Mouse (Mus musculus) intestine, embryonic 14.5 days (tissue): ENCODE data around the gene Col6a5. TPM values are rescaled to one million over a fixed set of nuclear protein-coding genes. Genes with fewer than 3 reads are reported as not detected.
"Not testable (repeated sequence)": the region's sequence is repeated elsewhere in the genome, so short reads cannot be mapped to it uniquely, and the experiment has no call there.

Source experiments
- ATAC-seq: fragments of 200-750 bp; cut with Nextera tagmentation; replicated peaks from 2 replicates; pipeline ENCODE4 v1.8.0; 2017; ENCODE audit warnings: low read depth, moderate number of reproducible peaks, moderate TSS enrichment, moderate library complexity; ENCODE audit not compliant: low FRiP score, low TSS enrichment
- DNase-seq: peaks from one replicate; pipeline ENCODE4 v3.0.0-alpha.2; 2018; ENCODE audit warnings: low spot score
- H3K27ac ChIP-seq: fragments of 300-500 bp; sonication (generic); 2 replicates; pipeline ENCODE4 v1.5.1; 2014; ENCODE audit warnings: low read depth, mild to moderate bottlenecking, control low read depth
- H3K27me3 ChIP-seq: fragments of 300-500 bp; sonication (generic); replicated peaks from 2 replicates; pipeline ENCODE4 v1.6.1; 2014; ENCODE audit warnings: low read length, control low read depth; ENCODE audit not compliant: control insufficient read depth, insufficient read depth
- H3K36me3 ChIP-seq: fragments of 300-500 bp; sonication (generic); 2 replicates; pipeline ENCODE4 v1.6.1; 2014; ENCODE audit warnings: low read length, control low read depth; ENCODE audit not compliant: control insufficient read depth, insufficient read depth
- H3K4me1 ChIP-seq: fragments of 300-500 bp; sonication (generic); replicated peaks from 2 replicates; pipeline ENCODE4 v1.6.1; 2014; ENCODE audit warnings: low read length, control low read depth, mixed read lengths; ENCODE audit not compliant: control insufficient read depth, insufficient read depth
- H3K4me2 ChIP-seq: fragments of 300-500 bp; sonication (generic); 2 replicates; pipeline ENCODE4 v1.6.1; 2014; ENCODE audit warnings: low read length
- H3K4me3 ChIP-seq: fragments of 300-500 bp; sonication (generic); 2 replicates; pipeline ENCODE4 v1.5.1; 2014; ENCODE audit warnings: low read depth, low read length, control low read depth, mixed read lengths
- H3K9ac ChIP-seq: fragments of 300-500 bp; sonication (generic); 2 replicates; pipeline ENCODE4 v1.6.1; 2014; ENCODE audit warnings: mild to moderate bottlenecking, low read length
- H3K9me3 ChIP-seq: fragments of 300-500 bp; sonication (generic); 2 replicates; pipeline ENCODE4 v1.6.1; 2016; ENCODE audit warnings: low read length, control low read depth; ENCODE audit not compliant: control insufficient read depth
- WGBS: fragments of 180-500 bp; shearing (Covaris S2); extraction: QIAGEN DNeasy Blood & Tissue Kit; methylation state at CpG from one replicate; pipeline ENCODE4 v1.1.7; 2014; 5-methylcytosine and 5-hydroxymethylcytosine counted together
- polyA plus RNA-seq: library from polyadenylated mRNA; unstranded; fragments of >200 nt; fragmentation: Nextera tagmentation; extraction: Ambion mirVana; gene quantifications from 2 replicates; pipeline ENCODE4 v1.2.1, GENCODE M21; 2014

Gene Col6a5
- polyA plus RNA-seq, 1 experiment from 2014 or later, result 0.31 TPM

DNA sequence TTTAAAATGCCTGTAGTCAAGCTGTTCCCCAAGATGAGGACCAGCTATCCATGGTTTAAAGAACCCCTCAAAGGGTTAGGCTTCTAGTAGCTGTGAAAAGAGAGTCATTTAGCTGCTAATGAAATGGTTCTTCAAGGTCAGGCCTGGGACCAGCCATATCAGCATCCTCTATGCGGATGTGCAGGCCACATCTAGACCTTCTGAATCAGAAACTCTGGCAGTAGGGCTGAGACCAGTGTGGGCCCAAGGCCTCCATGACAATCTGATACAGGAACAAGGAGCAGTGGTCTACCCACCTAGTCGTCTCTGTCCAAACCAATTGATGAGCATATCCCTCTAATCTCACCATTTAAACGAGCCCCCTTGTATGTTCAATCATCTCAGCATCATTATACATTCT lies 109.4 kb downstream of the Col6a5 start:
- Histone ChIP-seq H3K4me1 (no peaks in the 10 kb centered on the region), H3K4me3 (no peak overlapping the region), H3K4me2 (no peak overlapping the region), H3K9me3 (no peaks in the 10 kb centered on the region), H3K27ac (no peak overlapping the region), H3K36me3 (no peaks in the 10 kb centered on the region), H3K9ac (no peak overlapping the region), H3K27me3 (no peaks in the 10 kb centered on the region)
- ATAC-seq, result no peak
- DNase-seq, result no peak
- WGBS, result 82% methylated on average over 3 of the region's 3 CpGs

DNA sequence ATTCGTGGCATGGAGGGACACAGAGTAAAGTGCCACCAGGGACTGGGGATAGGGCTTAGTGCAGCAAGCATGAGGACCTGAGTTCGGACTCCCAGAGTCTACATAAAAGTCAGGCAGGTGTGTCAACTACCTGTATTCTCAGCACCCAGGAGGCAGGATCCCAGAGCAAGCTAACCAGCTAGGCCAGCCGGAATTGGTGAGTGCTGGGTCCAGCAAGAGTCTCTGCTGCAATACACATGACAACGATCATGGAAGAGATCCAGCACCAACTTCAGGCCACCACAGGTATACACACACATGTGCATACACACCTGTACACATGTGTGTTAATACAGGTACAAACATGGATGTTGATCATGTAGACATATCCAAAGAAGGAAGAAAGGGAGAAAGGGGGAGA lies 112.0 kb downstream of the Col6a5 start:
- Histone ChIP-seq H3K27ac (no peak overlapping the region), H3K27me3 (no peaks in the 10 kb centered on the region), H3K9ac (no peak overlapping the region), H3K4me2 (no peak overlapping the region), H3K4me3 (no peak overlapping the region), H3K36me3 (no peaks in the 10 kb centered on the region), H3K4me1 (no peaks in the 10 kb centered on the region), H3K9me3 (no peaks in the 10 kb centered on the region)
- no peak for DNase-seq
- no peak for ATAC-seq
- WGBS, result 81% methylated on average over 4 of the region's 4 CpGs

DNA sequence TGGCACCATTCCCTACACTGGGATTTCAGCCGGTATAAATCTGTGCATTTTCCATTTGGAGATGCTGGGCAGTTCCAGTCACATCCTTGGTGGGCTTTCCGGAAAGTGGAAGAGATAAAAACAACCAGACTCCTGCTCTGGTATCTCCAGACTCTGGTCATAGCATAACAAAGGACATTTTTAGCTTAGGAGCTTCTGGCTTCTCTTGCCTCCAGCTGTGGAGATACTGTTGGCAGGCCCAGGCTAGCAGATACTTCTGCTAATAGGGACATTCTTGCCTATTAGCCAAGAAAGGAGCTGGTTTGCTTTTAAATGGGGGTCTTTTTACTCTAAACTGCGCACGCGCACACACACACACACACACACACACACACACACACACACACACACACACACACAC lies 113.2 kb downstream of the Col6a5 start:
- Histone ChIP-seq H3K4me1 (no peaks in the 10 kb centered on the region), H3K4me2 (no peak overlapping the region), H3K27ac (no peak overlapping the region), H3K27me3 (no peaks in the 10 kb centered on the region), H3K36me3 (no peaks in the 10 kb centered on the region), H3K9ac (no peak overlapping the region), H3K4me3 (no peak overlapping the region), H3K9me3 (no peaks in the 10 kb centered on the region)
- ATAC-seq, result no peak
- no peak for DNase-seq
- 85% methylated on average over 5 of the region's 5 CpGs for WGBS

DNA sequence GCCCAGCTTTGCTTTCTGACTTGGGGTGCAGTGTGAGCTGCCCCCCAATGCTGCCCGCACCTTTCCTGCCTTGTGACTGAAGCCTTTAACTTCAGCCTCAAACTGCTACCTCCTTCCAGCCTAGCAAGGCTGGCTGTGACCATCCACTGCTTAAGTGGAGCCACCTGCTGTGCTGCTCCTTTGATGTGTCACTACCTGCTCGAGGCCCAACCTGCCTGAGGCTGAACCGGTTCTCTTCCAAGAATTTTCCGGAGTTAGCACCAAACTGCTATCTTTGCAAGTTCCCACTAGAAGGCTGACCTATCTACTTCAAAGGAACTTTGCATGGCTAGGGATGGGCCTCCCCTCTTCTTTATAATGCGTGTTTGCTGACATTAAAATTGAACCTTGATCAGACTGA lies 119.1 kb downstream of the Col6a5 start:
- H3K4me3 ChIP-seq, H3K4me2 ChIP-seq: not testable (repeated sequence)

DNA sequence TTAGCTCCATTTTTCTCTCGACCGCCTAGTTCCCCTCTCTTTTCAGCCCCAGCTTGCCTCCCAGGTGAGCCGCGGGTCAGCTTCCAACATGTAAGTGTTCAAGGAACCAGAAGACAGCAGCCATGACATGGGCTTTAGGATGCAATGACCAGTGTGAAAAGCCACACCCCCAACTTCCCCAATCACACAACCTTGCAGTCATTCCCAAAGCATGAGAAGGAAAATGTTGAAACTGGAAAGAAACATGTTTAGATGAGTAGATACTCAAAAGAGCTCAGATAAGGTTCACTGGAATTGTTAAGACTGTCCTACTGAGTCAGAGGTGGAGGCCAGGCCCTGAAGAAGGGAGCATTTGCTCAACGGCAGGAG lies 121.3 kb downstream of the Col6a5 start:
- H3K4me3 ChIP-seq, result no peak overlapping the region
- no peak overlapping the region for H3K4me2 ChIP-seq
- no peaks in the 10 kb centered on the region for H3K36me3 ChIP-seq
- DNase-seq, result no peak
- H3K4me1 ChIP-seq, result no peaks in the 10 kb centered on the region
- WGBS, result 91% methylated on average over 5 of the region's 5 CpGs
- ATAC-seq, result no peak
- no peak overlapping the region for H3K9ac ChIP-seq
- H3K9me3 ChIP-seq, result no peaks in the 10 kb centered on the region
- H3K27ac ChIP-seq, result no peak overlapping the region
- H3K27me3 ChIP-seq, result no peaks in the 10 kb centered on the region

More for the DNA sequence above, 119.1 kb downstream of the Col6a5 start:
- H3K9ac ChIP-seq, DNase-seq, H3K27ac ChIP-seq, H3K36me3 ChIP-seq, H3K4me1 ChIP-seq, H3K27me3 ChIP-seq, ATAC-seq, H3K9me3 ChIP-seq: not testable (repeated sequence)
- WGBS, result 41% methylated on average over 5 of the region's 5 CpGs

DNA sequence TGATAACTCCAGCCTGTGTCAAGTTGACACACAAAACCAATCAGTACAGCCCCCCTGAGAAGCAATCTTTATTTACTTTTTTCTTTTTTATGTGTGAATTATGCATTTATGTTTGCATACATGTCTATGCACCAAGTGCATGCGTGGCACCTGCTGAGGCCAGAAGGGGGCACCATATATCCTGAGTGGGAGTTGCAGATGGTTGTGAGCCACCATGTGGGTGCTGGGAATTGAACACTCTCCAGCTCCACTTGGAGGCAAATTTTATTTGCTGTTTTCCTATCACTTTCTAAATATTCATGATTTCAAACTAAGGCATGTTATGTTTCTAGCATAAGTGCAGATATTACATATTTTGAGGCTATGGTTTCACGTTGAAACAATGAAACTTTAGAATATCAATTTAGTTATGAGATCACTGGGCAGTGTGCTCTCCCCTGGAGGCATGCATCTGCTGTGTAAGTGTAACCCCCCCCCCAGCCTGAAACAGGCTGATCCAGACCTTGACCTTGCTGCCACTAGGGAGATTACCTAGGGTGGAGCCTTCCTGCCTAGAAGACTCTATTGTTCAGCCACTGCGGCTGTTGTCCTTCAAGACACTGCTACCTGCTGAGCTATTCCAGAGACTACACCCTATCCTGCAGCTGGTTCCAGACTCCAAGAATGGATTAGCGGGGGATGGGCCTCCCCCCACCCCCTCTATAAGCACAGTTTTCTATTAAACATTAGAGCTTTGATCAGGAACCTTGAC lies 121.9 kb downstream of the Col6a5 start:
- no peak overlapping the region for H3K9ac ChIP-seq
- H3K27ac ChIP-seq, result no peak overlapping the region
- no peaks in the 10 kb centered on the region for H3K27me3 ChIP-seq
- no peak overlapping the region for H3K4me3 ChIP-seq
- no peak overlapping the region for H3K4me2 ChIP-seq
- H3K4me1 ChIP-seq, result no peaks in the 10 kb centered on the region
- H3K9me3 ChIP-seq, result no peaks in the 10 kb centered on the region
- DNase-seq (no peak), ATAC-seq (no peak)
- H3K36me3 ChIP-seq, result no peaks in the 10 kb centered on the region
- WGBS, result 86% methylated on average over 4 of the region's 4 CpGs

DNA sequence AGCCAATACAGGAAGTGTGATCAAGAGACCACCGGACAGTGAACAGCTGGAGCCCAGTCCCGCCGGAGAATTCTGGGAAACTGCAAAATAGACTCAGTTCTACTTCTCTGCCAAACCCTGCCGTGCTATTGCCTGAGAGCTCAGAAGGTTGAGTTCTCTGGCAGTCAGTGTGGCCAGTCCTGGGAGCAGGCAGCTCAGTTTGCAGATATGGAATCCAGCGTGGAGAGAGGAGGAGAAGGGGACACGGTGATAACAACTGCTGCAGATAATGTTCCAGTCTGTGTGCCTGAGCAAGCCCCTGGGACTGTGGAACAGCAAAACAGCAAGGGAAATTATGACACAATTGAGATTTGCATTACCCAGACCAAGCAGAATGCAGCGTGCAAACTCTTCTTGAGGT lies 124.9 kb downstream of the Col6a5 start:
- Histone ChIP-seq H3K27ac (no peak overlapping the region), H3K36me3 (no peaks in the 10 kb centered on the region), H3K9me3 (no peaks in the 10 kb centered on the region), H3K4me2 (no peak overlapping the region), H3K27me3 (no peaks in the 10 kb centered on the region), H3K4me1 (no peaks in the 10 kb centered on the region), H3K9ac (no peak overlapping the region), H3K4me3 (no peak overlapping the region)
- WGBS, result 67% methylated on average over 7 of the region's 7 CpGs
- ATAC-seq, result no peak
- DNase-seq, result no peak

DNA sequence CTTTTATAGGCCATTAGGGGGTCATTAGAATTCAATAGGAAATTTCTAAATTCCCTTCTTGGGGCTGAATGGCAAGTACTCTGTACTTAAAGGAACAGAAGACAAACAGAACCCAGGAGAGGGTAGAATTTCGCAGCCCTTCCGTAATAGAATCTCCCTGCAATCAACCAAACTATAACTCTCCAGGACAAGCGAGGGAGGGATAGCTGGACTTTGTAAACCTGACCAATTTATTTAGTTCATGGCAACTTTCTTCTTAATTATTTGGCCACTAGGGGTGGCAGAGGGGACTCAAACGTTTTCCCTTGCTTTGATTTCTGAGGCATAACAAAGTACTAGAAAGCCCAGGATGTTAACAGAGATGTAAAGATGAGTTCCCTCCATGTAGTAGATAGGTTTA lies 125.6 kb downstream of the Col6a5 start:
- no peak overlapping the region for H3K4me3 ChIP-seq
- H3K4me2 ChIP-seq, result no peak overlapping the region
- no peak for ATAC-seq

DNA sequence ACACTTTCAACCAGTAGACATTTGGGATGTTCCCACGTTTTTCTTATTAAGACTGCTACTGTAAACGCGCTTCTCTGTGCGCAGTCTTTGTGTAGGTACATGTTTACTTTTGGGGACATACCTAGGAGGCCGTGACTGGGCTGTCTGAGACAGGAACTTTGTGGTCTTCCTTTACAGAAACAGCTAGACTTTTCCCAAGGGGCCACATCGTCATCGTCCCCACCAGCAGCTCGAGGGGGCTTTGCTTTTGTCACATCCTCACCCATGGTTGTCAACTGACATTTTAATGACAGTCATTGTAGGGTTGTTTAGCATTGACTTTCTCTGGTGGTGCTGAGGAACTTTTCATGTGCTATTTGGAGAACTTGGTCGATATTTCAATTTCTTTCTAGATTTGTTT lies 129.2 kb downstream of the Col6a5 start:
- no peaks in the 10 kb centered on the region for H3K4me1 ChIP-seq
- no peak overlapping the region for H3K4me2 ChIP-seq
- no peak overlapping the region for H3K4me3 ChIP-seq
- 84% methylated on average over 9 of the region's 9 CpGs for WGBS
- peaks cover 10% of the 10 kb centered on the region for H3K27me3 ChIP-seq
- ATAC-seq, result no peak
- no peak overlapping the region for H3K27ac ChIP-seq
- no peak for DNase-seq
- H3K9ac ChIP-seq, result no peak overlapping the region
- no peaks in the 10 kb centered on the region for H3K9me3 ChIP-seq
- no peaks in the 10 kb centered on the region for H3K36me3 ChIP-seq

More for the DNA sequence above, 125.6 kb downstream of the Col6a5 start:
- Histone ChIP-seq H3K27me3 (no peaks in the 10 kb centered on the region), H3K9ac (no peak overlapping the region), H3K9me3 (no peaks in the 10 kb centered on the region), H3K4me1 (no peaks in the 10 kb centered on the region), H3K27ac (no peak overlapping the region), H3K36me3 (no peaks in the 10 kb centered on the region)
- no peak for DNase-seq
- WGBS, result 28% methylated on average over 4 of the region's 4 CpGs
